Mouse (Mus musculus) adrenal gland, postnatal 25 days (tissue): ENCODE results near the gene Syne2. TPM values are rescaled to one million over a fixed set of nuclear protein-coding genes. Genes with fewer than 3 reads are reported as not detected.
"Not testable (repeated sequence)": the region's sequence is repeated elsewhere in the genome, so short reads cannot be mapped to it uniquely, and the experiment has no call there.

ENCODE experiments used
- DNase-seq: peaks from one replicate; pipeline ENCODE4 v3.0.0; 2021; ENCODE audit warnings: mixed read lengths
- long read RNA-seq: library from polyadenylated mRNA; stranded (forward); transcript quantifications from one replicate; pipeline ENCODE4 v2.0.0, GENCODE M21; 2021
- total RNA-seq: library from RNA; stranded (reverse); gene quantifications from 2 replicates; pipeline ENCODE4 v1.2.3, GENCODE M21; 2021

Syne2 gene
- total RNA-seq = 47.9 and 67.7 TPM in 2 replicates
- long read RNA-seq, partial matches to known transcripts = 4 of 6 reads
- long read RNA-seq, other reads (novel, unspliced or antisense) = 2 of 6 reads

GRCm38 (mm10) chr12:75817959-75818452 lies at the start of gene Syne2:
Syne2 (plus strand) TSS chr12:75818134.
- DNase-seq = peak; percentile 88

- no peak for DNase-seq
These were observed 46.5 kb upstream of the Syne2 start for GRCm38 (mm10) chr12:75771410-75771809.

DNA sequence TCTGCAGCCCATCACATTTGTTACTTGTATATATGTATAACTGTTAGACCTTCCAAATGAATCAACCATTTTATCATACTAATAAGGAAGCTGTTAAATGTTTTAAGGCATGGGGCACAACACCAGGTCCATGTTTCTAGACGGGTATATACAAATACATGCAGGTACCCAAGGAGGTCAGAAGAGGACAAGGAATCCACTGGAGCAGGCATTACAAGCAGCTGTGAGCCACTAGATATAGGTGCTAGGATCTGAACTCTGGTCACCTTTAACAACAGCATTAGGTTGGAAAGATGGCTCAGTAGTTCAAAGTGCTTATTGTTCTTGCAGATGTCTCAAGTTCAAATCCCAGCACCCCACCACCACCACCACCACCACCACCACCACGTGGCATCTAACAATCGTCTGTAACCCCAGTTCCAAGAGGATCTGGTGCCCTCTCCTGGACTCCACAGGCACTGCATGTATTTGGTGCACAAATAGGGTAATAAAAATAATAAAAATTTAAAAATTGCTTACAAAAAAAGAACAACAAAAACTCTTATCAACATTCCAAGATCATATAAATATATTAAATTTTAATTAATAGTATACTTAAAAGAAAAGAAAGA lies 45.4 kb upstream of the Syne2 start:
- peak; percentile 73 for DNase-seq

- no peak for DNase-seq
These were observed 36.5 kb upstream of the Syne2 start for GRCm38 (mm10) chr12:75781445-75781844.

DNA sequence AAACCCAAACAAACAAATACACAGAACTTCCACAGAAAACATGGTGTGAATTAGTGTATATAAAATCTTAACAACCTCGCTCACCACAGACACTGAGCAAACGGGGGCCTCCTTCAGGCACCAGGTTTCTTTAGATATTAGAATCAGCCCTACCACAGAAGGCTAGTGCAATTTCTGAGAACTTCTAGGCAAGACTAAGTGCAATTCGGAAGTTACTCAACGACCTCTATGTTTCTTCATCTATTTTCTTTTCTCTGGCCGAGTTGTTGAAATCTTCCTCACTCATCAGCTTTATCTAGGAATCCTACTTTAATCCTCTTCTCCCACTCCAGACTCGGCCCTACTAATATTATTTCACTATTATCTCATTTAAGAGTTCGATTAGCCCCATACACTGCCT lies 35.9 kb upstream of the Syne2 start:
- no peak for DNase-seq

DNA sequence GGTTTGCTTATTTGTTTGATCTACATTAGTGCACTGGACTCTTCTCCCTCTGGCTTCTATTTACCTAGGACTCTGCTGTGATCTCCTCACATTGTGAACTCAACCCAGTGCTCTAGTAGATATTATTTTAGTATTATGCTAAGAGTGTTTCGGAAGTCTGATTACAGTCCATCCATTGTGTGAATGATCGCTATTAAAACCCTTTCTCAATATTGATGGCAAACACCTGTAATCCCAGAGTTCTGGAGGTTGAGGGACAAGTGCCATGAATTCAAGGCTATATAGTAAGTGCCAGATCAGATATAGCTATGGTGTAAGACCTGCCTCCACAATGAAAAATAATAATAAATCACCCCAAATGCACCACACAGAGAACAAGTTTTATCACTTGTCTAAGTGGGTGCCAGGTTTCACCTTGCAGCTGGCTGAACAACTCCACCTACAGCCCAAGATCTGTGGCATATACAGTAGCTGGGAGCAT lies 33.6 kb upstream of the Syne2 start:
- no peak for DNase-seq

- not testable (repeated sequence) for DNase-seq
These were observed 31.3 kb upstream of the Syne2 start for GRCm38 (mm10) chr12:75786681-75787080.

- no peak for DNase-seq
These were observed 28.5 kb upstream of the Syne2 start for GRCm38 (mm10) chr12:75789451-75789850.

DNA sequence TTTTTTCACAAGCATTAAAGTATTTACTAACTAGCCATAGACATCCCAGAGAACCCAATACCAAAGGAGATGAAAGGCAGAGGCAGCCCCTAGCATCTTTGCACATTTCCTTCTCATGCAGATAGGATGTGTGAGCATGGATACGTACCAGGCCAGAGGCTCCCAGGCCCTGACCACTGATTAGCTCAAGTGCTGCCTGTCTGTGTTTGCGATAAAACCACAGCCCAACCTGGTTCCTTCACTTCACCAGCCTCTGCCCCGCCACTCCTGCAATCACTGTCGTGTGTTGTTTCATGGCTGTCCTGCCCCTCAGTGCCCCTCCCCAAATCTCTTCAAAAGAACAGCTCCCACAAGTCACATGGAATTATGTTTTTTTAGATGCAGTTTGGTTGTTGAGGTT lies 23.4 kb upstream of the Syne2 start:
- no peak for DNase-seq

DNA sequence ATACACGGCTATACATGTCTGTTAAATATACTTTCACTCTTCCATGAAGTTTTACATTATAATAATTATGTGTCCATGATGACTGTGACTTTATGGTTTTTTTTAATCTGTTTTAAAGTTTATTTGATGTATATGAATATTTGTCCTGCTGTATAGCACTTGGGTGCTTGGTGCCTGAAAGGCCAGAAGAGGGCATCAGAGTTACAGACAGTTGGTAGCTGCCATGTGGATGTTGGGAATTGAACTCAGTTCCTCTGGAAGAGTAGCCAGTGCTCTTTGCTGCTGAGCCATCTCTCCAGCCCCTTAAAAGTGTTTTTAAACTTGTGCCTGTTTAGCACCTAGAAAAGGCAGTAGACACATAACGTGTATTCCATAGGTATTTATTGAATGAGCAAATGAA lies 21.4 kb upstream of the Syne2 start:
- no peak for DNase-seq

GRCm38 (mm10) chr12:75806281-75806680 lies 11.7 kb upstream of the Syne2 start:
- no peak for DNase-seq

DNA sequence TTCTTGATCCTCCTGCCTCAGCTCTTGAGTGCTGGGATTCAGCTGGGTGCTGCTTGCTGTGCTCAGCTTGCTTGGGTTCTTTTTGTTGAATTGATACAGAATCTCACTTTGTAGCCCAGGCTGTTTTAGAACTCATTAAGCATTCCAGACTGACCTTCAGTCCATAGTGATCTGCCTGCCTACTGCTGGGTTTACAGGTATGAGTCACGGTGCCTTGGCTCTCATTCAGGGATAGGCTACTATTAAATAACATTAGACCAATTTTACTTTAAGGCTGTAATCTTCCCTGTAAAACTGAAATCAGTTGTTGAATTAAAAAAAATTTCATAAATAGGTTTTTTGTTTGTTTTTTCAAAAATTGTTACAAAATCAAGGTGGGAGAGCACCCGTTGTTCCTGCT lies 4.2 kb upstream of the Syne2 start:
- peak; percentile 45 for DNase-seq

DNA sequence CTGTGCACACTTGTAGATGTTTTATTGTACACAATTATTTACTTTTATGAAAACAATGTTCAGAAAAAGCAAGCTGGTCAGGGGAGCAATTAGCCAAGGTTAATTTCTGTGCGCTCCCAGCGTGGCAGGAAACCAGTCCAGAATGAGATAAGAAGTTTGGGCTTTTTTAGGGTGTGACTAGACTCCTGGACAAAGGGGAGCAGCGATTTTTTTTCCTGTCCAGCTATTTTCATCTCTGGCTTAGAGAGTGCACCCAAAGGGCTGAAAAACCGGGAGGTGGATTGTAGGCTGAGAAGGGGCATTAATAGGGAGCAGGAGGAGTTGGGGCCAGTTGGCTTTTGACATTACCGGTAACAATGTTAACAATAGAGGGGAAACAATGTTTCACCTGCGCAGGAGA lies 3.4 kb upstream of the Syne2 start:
- no peak for DNase-seq

- no peak for DNase-seq
These were observed 715 bp upstream of the Syne2 start for GRCm38 (mm10) chr12:75816981-75817856.

DNA sequence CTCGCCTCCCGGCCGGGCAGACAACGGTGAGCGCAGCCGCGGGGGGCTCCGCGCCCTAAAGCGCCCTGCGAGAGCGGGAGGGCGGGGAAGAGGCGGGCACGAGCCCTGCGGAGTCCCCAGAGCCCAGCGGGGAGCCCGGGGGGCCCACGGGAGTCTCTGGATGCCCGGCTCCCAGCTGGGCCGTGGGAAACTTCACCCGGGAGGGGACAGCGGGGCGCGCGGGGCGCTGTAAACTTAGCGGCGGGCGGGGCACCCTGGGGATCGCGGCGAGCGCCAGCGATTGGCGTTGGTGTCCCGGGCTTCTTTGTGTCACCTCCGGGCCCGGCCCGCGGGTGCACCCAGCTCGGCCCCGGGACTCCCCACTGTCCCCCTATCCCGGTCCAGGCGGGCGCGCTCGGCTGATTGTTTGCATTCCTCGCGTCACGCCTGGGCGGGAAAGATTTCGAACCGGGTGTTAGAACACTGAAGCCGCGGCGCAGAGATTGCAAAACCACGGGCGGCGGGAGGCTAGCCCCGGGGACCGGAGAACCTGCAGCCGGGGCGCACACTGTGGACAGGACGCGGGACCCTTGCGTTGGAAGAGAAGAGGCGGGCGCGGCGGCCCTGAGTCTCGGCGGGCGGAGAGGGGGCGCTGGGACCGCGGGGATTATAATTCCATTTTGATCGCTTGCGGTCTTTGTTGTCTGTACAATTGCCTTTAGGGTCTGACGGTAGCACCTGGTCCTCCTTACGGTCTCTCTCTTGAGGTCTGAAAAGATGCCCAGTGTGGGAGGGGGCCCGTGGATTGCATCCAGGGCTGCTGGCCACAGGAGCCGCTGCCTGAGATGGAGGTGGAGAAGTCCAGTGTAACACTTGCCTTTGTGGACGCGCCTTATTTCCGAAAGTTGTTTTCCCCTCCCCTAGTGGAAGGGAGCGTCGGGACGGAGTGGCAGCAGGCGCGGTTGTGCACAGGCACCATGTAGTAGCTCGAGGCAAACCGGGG lies 810 bp downstream of the Syne2 start:
- peak; percentile 75 for DNase-seq

- DNase-seq = no peak
These were observed 1.5 kb downstream of the Syne2 start for GRCm38 (mm10) chr12:75819481-75819880.

DNA sequence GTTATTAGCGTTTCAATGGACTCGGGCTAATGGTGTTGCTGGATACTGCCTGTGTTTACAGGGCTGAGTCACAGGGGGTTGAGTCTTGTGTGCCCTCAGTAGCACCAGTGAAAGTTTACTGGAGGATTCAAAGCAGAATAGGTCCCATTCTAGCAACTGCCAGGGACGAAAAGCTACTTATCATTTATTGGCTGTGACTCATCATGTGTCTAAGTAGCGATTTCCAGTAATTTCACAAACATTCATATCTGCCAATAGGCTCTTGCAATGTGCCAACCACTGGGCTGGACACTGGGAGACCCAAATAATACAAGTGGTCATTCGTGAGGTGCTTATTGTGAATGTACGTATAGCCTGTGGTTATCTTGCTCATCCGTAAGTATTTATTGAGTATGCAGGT lies 2.3 kb downstream of the Syne2 start:
- DNase-seq = no peak

- peak; percentile 25 for DNase-seq
These were observed 4.2 kb downstream of the Syne2 start for GRCm38 (mm10) chr12:75822122-75822521.

DNA sequence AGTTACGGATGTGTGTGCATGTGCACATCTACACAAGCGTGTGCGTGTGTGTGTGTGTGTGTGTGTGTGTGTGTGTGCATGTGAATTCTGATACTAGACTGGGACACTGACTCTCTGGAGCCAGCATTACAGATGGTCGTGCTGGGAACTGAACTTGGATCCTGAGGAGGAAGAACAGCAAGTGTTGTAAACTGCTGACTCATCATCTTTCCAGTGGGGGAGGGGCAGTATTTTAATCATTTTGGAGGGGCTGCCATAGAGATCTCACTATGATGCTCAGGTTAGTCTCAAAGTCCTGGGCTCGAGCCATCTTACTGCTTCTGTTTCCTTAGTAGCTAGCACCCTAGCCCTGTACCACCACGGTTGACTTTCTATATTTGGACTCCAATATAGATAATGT lies 5.5 kb downstream of the Syne2 start:
- no peak for DNase-seq

DNA sequence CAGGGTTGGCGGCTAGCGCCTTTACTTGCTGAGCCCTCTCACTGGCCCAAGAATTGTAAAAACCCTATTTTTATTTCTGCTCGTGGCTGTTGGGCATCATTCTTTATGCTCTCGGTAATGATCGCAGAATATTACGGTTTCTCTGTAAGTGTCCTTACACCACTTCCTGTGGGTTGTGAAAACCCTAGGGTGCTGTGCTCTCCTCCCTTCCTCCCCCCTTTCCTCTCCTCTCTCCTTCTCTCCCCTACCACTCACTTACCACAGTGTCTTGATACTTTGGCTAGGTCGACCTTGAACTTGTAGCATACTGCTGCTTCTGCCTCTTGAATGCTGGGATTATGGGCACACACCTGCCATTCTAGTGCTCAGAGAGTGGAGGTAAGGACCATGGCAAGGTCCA lies 7.5 kb downstream of the Syne2 start:
- DNase-seq = no peak

DNA sequence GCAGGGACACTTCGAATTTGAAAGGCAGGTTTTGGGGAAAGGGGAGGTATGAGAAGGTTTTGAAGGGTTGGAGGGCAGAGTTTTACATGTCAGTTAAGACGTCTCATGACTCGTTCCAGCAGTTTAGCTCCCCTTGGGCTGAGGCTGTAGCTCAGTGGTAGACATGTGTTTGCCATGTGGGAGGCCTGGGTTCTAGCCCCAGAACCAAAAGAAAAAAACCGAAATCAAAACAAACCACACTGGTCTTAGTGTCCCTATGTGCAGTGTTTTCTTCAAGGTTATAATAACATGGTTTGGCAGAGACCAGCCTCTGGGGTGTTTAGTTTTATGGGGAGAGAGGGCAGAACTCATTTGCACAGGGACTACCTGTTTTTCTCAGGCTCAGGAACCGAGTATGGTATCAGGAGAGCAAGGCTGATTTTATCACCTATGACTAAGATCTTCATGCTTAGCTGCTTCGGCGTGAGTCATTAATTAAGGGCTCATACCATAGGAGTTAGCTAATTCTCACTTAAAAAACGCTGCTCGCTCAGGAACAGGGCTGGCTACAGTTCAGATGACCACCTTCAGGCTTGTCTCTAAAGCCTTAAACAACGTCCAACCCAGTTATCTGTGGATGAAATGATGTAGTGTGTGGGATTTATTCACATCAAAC lies 8.9 kb downstream of the Syne2 start:
- DNase-seq = no peak

- peak; percentile 44 for DNase-seq
These were observed 9.8 kb downstream of the Syne2 start for GRCm38 (mm10) chr12:75827751-75828150.
